Mouse (Mus musculus) heart, embryonic 10.5 days (tissue): ENCODE data around the gene Scn1b. TPM values are rescaled to one million over a fixed set of nuclear protein-coding genes. Genes with fewer than 3 reads are reported as not detected.

Source experiments
- DNase-seq: peaks from one replicate; pipeline ENCODE4 v3.0.0-alpha.2; 2017; ENCODE audit warnings: low spot score
- H3K27ac ChIP-seq: fragments of 300-500 bp; sonication (generic); 2 replicates; pipeline ENCODE4 v1.5.1; 2016; ENCODE audit warnings: mild to moderate bottlenecking
- H3K27me3 ChIP-seq: fragments of 300-500 bp; sonication (generic); 2 replicates; pipeline ENCODE4 v1.6.1; 2016; ENCODE audit warnings: mild to moderate bottlenecking; ENCODE audit not compliant: poor library complexity, insufficient read depth, severe bottlenecking
- H3K36me3 ChIP-seq: fragments of 300-500 bp; sonication (generic); 2 replicates; pipeline ENCODE4 v1.6.1; 2016; ENCODE audit warnings: mild to moderate bottlenecking, moderate library complexity
- H3K4me1 ChIP-seq: fragments of 300-500 bp; sonication (generic); 2 replicates; pipeline ENCODE4 v1.6.1; 2016; ENCODE audit warnings: mild to moderate bottlenecking
- H3K4me3 ChIP-seq: fragments of 300-500 bp; sonication (generic); 2 replicates; pipeline ENCODE4 v1.5.1; 2016; ENCODE audit warnings: mild to moderate bottlenecking, moderate library complexity
- H3K9me3 ChIP-seq: fragments of 300-500 bp; sonication (generic); 2 replicates; pipeline ENCODE4 v1.6.1; 2016; ENCODE audit warnings: mild to moderate bottlenecking, moderate library complexity
- WGBS: fragments of 180-500 bp; shearing (Covaris S2); methylation state at CpG from one replicate; pipeline ENCODE4 v1.1.7; 2016; 5-methylcytosine and 5-hydroxymethylcytosine counted together
- polyA plus RNA-seq: library from polyadenylated mRNA; unstranded; fragments of >200 nt; fragmentation: Nextera tagmentation; extraction: Ambion mirVana; gene quantifications from 2 replicates; pipeline ENCODE4 v1.2.1, GENCODE M21; 2016

Scn1b gene
- polyA plus RNA-seq, result 3.9 and 4.3 TPM in 2 replicates

GRCm38 (mm10) chr7:31126851-31127724 is at the start of gene Scn1b:
TSS of gene Scn1b (minus strand) at chr7:31127003.
- Histone ChIP-seq H3K27me3 (peaks cover 37% of the 10 kb centered on the region), H3K4me1 (peaks cover 25% of the 10 kb centered on the region), H3K9me3 (no peaks in the 10 kb centered on the region), H3K36me3 (peaks cover 37% of the 10 kb centered on the region), H3K27ac (peak within 1 kb of the TSS; percentile 83), H3K4me3 (peak within 1 kb of the TSS; percentile 64)
- WGBS, result 2% methylated on average over 59 of the region's 60 CpGs
- no peak for DNase-seq

- Histone ChIP-seq H3K4me3 (no peak overlapping the region), H3K4me1 (no peaks in the 10 kb centered on the region), H3K27me3 (no peaks in the 10 kb centered on the region), H3K9me3 (no peaks in the 10 kb centered on the region), H3K36me3 (no peaks in the 10 kb centered on the region), H3K27ac (no peak overlapping the region)
- no peak for DNase-seq
- WGBS, result 71% methylated on average over 3 of the region's 3 CpGs
These were observed 48.3 kb upstream of the Scn1b start for GRCm38 (mm10) chr7:31175096-31175495.

- no peaks in the 10 kb centered on the region for H3K9me3 ChIP-seq
- no peak for DNase-seq
- no peaks in the 10 kb centered on the region for H3K4me1 ChIP-seq
- WGBS, result 76% methylated on average over 8 of the region's 8 CpGs
- H3K4me3 ChIP-seq, result no peak overlapping the region
- no peaks in the 10 kb centered on the region for H3K27me3 ChIP-seq
- H3K36me3 ChIP-seq, result no peaks in the 10 kb centered on the region
- no peak overlapping the region for H3K27ac ChIP-seq
These were observed 47.7 kb upstream of the Scn1b start for GRCm38 (mm10) chr7:31174466-31174865.

- no peak overlapping the region for H3K4me3 ChIP-seq
- DNase-seq, result no peak
- WGBS, result 12% methylated on average over 2 of the region's 2 CpGs
- H3K4me1 ChIP-seq, result 0 out of 2 replicates have a peak, but pooled peaks cover 5% of the 10 kb centered on the region
- no peaks in the 10 kb centered on the region for H3K27me3 ChIP-seq
- H3K9me3 ChIP-seq, result no peaks in the 10 kb centered on the region
- no peak overlapping the region for H3K27ac ChIP-seq
- H3K36me3 ChIP-seq, result no peaks in the 10 kb centered on the region
These were observed 45.4 kb upstream of the Scn1b start for GRCm38 (mm10) chr7:31172238-31172637.

GRCm38 (mm10) chr7:31170520-31170919 is 43.7 kb upstream of the Scn1b start:
- Histone ChIP-seq H3K27me3 (no peaks in the 10 kb centered on the region), H3K9me3 (no peaks in the 10 kb centered on the region; the same call in 1 of the 2 replicates), H3K4me1 (0 out of 2 replicates have a peak, but pooled peaks cover 5% of the 10 kb centered on the region), H3K36me3 (no peaks in the 10 kb centered on the region), H3K27ac (no peak overlapping the region), H3K4me3 (no peak overlapping the region)
- no peak for DNase-seq
- WGBS, result 93% methylated on average over 9 of the region's 9 CpGs

DNA sequence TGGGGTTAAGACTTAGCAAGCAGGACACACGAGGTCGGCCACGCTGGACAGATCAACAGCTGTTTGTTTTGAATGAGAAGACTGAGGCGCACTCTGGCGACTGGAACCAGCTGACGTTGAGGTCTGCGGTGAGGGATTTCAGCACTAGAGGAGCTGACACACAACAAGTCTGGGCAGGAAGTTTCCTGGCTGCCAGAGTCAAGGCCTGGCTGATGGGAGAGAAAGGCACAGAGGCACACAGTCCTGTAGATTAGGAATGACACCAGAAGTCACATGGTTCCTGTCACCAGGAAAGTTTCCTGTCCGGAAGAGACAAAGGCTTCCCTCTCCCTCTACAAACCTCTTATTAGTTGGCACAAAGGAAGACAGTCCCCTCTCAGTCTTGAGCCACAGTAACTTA is 41.6 kb upstream of the Scn1b start:
- no peak overlapping the region for H3K27ac ChIP-seq
- DNase-seq, result no peak

GRCm38 (mm10) chr7:31164748-31165147 is 37.9 kb upstream of the Scn1b start:
- H3K27me3 ChIP-seq, result no peaks in the 10 kb centered on the region
- peaks cover 9% of the 10 kb centered on the region; the same call in 1 of the 2 replicates for H3K4me1 ChIP-seq
- 52% methylated on average over 1 of the region's 1 CpGs for WGBS
- H3K27ac ChIP-seq, result no peak overlapping the region
- DNase-seq, result no peak
- H3K4me3 ChIP-seq, result no peak overlapping the region
- no peaks in the 10 kb centered on the region for H3K36me3 ChIP-seq
- H3K9me3 ChIP-seq, result no peaks in the 10 kb centered on the region; the same call in 1 of the 2 replicates

More for the DNA sequence above, 41.6 kb upstream of the Scn1b start:
- WGBS, result 41% methylated on average over 8 of the region's 8 CpGs
- Histone ChIP-seq H3K4me1 (0 out of 2 replicates have a peak, but pooled peaks cover 5% of the 10 kb centered on the region), H3K4me3 (no peak overlapping the region), H3K27me3 (no peaks in the 10 kb centered on the region), H3K9me3 (no peaks in the 10 kb centered on the region; the same call in 1 of the 2 replicates), H3K36me3 (no peaks in the 10 kb centered on the region)

DNA sequence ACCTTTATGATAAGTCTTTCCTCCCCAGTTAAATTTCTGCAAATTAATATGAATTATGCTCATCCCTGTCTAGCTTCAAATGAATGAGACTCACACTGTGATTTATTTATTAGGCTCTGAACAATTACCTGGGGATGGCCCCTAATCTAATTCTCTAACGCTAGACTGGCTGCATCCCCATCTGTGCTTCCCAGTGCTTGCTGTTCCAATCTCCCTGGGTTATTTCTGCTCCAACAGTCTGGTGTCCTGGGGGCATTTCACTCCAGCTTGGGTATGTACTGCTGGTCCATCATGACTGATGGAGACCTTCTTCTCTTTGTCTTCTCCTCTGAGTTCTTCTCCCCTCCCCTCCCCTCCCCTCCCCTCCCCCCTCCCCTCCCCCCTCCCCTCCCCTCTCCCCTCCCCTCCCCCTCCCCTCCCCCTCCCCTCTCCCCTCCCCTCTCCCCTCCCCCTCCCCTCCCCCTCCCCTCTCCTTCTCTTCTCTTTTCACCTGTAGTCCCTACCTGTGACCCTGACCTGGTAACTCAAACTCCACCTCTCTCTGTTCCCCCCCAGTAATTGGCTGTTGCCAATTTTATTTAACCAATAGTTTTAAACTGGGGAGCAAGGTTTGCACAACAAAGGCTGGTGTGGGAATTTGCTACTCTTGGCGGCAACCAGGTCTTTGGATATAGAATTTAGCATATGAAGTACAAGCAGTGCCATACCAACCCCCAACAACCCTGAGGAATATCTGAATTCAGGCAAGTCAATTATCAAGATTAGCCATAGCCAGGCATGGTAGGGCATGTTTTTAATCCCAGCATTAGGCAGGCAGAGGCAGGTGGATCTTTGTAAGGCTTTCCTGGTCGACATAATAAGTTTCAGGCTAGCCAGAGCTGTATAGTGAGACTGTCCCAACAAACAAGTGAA is 37.1 kb upstream of the Scn1b start:
- no peak for DNase-seq
- H3K9me3 ChIP-seq, result no peaks in the 10 kb centered on the region; the same call in 1 of the 2 replicates
- no peaks in the 10 kb centered on the region for H3K36me3 ChIP-seq
- no peaks in the 10 kb centered on the region for H3K27me3 ChIP-seq
- H3K27ac ChIP-seq, result no peak overlapping the region
- peaks cover 9% of the 10 kb centered on the region; the same call in 1 of the 2 replicates for H3K4me1 ChIP-seq
- 64% methylated on average over 3 of the region's 3 CpGs for WGBS
- no peak overlapping the region for H3K4me3 ChIP-seq

- Histone ChIP-seq H3K27ac (no peak overlapping the region), H3K9me3 (no peaks in the 10 kb centered on the region; the same call in 1 of the 2 replicates), H3K36me3 (no peaks in the 10 kb centered on the region), H3K4me1 (peaks cover 4% of the 10 kb centered on the region; the same call in 1 of the 2 replicates), H3K4me3 (no peak overlapping the region), H3K27me3 (no peaks in the 10 kb centered on the region)
- DNase-seq, result no peak
- 72% methylated on average over 11 of the region's 11 CpGs for WGBS
These were observed 35.5 kb upstream of the Scn1b start for GRCm38 (mm10) chr7:31162324-31162723.

DNA sequence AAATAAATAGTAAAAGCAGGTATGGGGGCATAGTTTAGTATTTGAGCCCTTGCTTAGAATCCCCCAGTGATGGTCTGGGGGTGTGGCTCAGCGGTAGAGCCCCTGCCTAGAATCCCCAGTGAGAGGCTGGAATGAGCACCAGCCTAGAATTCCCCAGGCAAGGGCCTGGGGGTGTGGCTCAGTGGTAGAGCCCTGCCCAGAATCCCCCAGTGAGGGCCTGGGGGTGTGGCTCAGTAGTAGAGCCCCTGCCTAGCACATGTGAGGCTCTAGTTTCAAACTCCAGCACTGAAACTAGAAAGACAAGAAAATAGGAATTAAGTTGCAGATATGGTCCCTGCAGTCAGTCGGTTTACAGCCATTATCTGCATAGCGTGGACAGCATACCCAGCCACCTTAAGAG is 35.0 kb upstream of the Scn1b start:
- no peak for DNase-seq
- no peak overlapping the region for H3K27ac ChIP-seq
- H3K4me3 ChIP-seq, result no peak overlapping the region
- no peaks in the 10 kb centered on the region; the same call in 1 of the 2 replicates for H3K9me3 ChIP-seq
- peaks cover 4% of the 10 kb centered on the region; the same call in 1 of the 2 replicates for H3K4me1 ChIP-seq
- H3K36me3 ChIP-seq, result no peaks in the 10 kb centered on the region
- H3K27me3 ChIP-seq, result no peaks in the 10 kb centered on the region
- WGBS, result 49% methylated on average over 3 of the region's 3 CpGs

DNA sequence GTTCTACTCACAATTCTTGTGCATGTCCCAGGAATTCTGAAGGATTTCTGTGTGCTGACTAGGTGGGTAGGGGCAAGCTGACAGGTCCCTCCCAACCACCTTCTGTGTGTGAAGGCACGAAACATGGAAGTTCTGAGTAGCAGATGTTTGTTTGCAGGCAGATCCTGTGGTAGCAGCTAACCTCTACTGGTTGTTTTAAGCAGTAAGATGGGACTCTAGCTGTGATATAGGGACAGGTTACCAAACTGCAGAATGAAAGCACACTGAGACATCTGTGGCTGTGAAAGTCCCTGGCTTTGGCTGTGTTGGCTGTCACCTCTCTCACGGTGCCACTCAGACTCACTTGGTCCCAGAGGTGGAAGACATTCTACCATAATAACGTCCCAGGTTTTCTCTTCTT is 34.4 kb upstream of the Scn1b start:
- Histone ChIP-seq H3K27me3 (no peaks in the 10 kb centered on the region), H3K4me3 (no peak overlapping the region), H3K36me3 (no peaks in the 10 kb centered on the region), H3K4me1 (peaks cover 6% of the 10 kb centered on the region), H3K27ac (no peak overlapping the region), H3K9me3 (no peaks in the 10 kb centered on the region; the same call in 1 of the 2 replicates)
- DNase-seq, result no peak
- WGBS, result 76% methylated on average over 3 of the region's 3 CpGs

- 58% methylated on average over 5 of the region's 5 CpGs for WGBS
- DNase-seq, result no peak
- H3K9me3 ChIP-seq, result no peaks in the 10 kb centered on the region; the same call in 1 of the 2 replicates
These were observed 34.0 kb upstream of the Scn1b start for GRCm38 (mm10) chr7:31160763-31161162.

More at GRCm38 (mm10) chr7:31160763-31161162, 34.0 kb upstream of the Scn1b start:
- no peaks in the 10 kb centered on the region for H3K36me3 ChIP-seq
- peaks cover 10% of the 10 kb centered on the region for H3K4me1 ChIP-seq
- no peaks in the 10 kb centered on the region for H3K27me3 ChIP-seq
- no peak overlapping the region for H3K4me3 ChIP-seq
- no peak overlapping the region for H3K27ac ChIP-seq
